Mouse (Mus musculus) heart, adult 10 weeks (tissue): ENCODE measurements around the gene Zfp541. TPM values are rescaled to one million over a fixed set of nuclear protein-coding genes. Genes with fewer than 3 reads are reported as not detected.

Experiments
- polyA plus RNA-seq: library from polyadenylated mRNA; stranded (reverse); fragments of 350-450 nt; fragmentation: Illumina TruSeq; extraction: RNeasy Lipid Tissue Mini Kit (QIAGEN cat#74804); gene quantifications from one replicate; pipeline ENCODE4 v1.2.3, GENCODE M21; 2014; ENCODE audit warnings: low read depth, low replicate concordance

Zfp541 gene
- not detected for polyA plus RNA-seq

DNA sequence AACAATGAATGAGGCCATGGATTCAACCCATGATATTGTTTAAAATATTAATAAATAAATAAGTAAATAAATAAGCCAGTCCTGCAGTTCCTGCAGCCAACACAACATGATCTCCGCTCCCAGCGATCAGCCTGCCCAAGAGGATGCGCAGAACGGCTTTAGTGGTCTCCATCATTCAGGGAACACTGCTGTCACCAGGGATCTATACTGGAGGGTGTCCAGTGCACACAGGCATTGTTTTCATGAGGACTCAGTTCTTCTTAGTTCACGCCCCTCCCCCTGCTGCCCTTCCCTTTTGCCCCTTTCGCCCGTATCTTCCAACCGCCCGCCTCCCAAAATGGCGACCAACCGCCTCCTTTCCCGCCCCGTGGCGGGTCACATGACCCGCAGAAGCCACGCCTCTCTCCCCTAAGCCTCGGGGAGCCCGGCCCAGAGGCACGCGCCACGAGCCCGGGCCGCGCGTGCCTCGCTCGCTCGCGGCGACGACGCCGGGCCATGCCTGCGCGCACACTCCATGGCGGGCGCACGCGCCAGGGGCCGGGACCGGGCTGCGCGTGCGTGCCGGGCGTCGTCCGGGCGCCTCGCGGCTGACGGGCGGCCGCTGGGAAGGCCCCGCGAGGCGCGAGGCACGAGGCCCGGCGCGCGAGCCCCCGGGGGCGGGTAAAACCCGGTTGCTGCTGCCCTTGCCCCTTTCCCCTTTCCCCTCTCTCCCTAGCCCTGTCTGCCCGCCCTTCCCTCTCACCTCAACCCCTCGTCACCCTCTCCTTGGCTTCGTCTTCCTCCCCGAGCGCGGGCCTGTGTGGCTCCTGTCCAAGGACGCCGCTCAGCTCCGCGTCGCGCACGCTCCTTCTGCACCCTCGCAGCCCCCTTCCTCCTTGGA is at the start of gene Zfp541:
Gene Zfp541, plus strand, starts transcription at position 596 of the 880 bp plus-strand sequence.

DNA sequence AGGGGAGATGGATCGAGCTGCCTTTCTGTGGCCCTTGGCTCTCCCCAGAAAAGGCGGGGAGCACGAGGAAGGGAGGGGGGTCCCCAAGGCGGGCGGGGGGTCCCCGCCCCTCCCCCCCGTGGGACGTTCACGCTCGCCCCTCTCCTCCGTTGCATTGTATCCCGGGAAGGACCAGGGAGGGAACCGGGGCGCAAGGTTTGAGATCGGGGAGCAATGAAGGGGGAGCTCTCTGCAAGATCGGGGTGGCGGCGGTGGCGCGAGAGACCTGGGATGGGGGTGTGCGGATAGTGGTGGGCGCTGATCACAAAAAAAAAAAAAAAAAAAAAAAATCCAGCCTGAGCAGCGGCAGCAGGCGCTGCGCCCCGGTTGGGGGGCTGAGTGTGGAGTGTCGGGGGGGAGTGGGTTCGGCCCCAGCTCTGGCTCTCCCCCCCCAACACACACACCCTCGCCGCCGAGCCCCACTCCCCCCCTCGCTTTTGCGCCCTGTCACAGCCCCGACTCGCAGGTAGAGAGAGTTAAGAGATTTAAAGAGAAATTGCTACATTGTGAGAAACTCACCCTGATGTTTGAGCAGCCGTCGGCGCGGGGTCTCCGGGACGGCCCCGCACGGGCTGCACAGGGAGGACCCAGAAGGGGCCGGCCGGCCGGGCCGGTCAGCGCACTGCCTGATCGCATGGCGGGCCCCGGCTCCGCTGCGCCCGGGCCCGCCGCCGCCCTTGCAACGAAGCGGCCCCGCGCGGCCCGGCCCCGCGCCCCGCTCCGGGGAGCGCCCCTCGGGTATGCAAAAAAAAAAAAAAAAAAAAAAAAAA is 14.1 kb upstream of the Zfp541 start, which contains the start of gene Bicra:
Gene Bicra, minus strand, starts transcription at position 584 of the 809 bp plus-strand sequence.

DNA sequence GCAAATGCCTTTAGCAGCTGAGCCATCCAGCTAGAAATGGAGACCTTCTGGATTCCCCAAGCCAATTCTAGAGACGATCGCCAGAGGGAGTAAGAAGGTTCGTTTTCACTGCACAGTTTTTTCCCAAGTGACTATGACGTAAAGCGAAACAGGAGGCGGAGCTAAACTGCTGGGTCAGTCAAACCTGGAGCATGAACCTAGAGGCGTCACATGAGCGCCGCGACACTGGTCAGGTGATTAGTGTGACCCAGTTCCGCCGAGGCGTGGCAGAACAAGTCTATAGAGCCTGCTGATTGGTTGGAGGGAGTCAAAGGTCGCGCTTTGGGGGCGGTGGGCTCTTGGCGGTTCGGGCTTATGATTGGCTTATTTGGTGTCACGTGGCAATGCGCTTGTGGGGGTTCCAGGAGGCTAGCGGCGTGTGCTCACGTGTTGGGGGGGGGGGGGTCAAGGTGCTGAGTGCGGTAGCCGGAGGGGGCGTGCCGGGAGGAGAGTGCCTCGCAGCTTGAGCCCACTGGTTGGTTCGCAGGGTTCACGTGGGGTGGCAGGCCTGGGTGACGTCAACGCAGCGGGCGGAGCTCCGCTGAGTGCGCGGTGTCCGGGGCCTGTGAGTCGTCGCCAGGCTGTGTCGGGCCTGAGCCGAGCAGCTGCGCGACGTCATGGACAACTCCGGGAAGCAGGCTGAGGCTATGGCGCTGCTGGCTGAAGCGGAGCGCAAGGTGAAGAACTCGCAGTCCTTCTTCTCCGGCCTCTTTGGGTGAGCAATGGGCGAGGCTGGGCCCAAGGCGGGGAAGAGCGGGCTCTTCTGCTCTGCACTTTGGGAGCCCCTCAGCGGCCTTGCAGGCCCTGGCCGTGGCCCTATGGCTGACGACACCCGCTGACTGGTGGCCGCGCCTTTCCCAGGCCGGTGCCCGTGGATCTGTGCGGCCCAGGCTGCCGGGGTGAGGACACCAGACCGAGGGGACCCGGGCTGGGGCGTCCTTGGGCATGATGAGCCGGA is 36.7 kb downstream of the Zfp541 start, which contains the start of gene Napa:
Gene Napa, plus strand, starts transcription at position 438 of the 997 bp plus-strand sequence.

DNA sequence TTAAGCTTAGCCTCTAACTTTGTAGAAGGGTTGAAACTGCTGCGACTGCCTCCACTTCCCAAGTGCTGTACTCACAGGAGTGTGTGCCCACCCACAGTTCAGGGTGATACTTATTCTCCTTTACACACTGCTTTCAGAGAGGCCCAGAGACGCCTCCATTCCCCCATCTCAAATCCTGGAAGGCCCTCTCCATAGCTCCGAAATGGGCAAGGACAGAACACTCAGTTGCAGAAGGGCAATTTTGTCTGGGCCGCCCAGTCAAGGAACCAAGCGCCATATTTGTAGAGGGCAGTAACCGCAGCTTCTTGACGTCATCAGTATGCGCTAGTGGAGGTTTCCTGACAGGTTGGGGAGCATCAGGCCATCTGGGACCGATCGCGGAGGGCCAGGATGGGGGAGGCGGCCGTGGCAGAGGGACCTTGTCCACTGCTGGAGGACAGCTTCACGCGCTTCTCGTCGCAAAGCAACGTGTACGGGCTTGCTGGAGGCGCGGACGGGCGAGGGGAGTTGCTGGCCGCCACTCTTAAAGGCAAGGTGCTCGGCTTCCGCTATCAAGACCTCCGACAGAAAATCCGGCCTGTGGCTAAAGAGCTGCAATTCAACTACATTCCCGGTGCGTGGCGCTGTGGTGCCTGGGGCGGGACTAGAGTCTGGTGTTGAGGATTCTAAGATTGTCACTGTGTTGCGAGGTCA is 58.1 kb downstream of the Zfp541 start, which contains the start of gene Kptn:
Gene Kptn, plus strand, starts transcription at position 327 of the 693 bp plus-strand sequence.

DNA sequence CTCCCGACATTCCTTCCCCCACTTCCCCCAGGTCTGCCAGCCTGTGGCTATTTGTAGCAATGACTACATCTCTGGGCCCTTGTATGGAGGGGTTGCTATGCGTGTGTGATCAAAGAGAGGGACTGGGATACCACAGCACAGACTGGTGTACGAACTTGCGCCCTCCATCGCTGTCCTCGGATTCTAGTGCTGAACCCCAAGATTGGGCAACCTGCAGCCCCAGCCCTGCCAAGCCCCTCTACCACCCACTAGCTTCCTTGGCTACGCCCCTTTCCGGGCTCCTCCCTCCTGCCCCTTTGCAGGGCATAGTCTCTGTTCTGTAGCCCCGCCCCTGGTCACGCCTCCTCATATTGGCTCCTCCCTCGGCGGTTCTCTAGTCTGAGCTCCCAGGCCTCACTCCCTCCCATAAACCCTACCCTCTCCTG is 67.8 kb downstream of the Zfp541 start, which contains the start of gene Slc8a2:
Gene Slc8a2, plus strand, starts transcription at position 406 of the 425 bp plus-strand sequence.

Other genes starting within 250 kb of the Zfp541 start
- gene Obox6, start 222.1 kb upstream of the Zfp541 start, polyA plus RNA-seq, result not detected
- not detected for gene Crx, start 181.8 kb upstream of the Zfp541 start, polyA plus RNA-seq
- gene Crxos, start 179.2 kb upstream of the Zfp541 start, polyA plus RNA-seq, result not detected
- 298 TPM for gene Selenow, start 139.4 kb upstream of the Zfp541 start, polyA plus RNA-seq
- gene Nop53, start 115.7 kb upstream of the Zfp541 start, polyA plus RNA-seq, result 143 TPM
- 52.6 TPM for gene Ehd2, start 94.2 kb upstream of the Zfp541 start, polyA plus RNA-seq
- gene Bicra, start 13.9 kb upstream of the Zfp541 start, polyA plus RNA-seq, result 5.2 TPM
- 87.2 TPM for gene Napa, start 36.6 kb downstream of the Zfp541 start, polyA plus RNA-seq
- 39.1 TPM for gene Kptn, start 58.1 kb downstream of the Zfp541 start, polyA plus RNA-seq
- 0.55 TPM for gene Slc8a2, start 68.0 kb downstream of the Zfp541 start, polyA plus RNA-seq
- 8.7 TPM for gene Meis3, start 113.3 kb downstream of the Zfp541 start, polyA plus RNA-seq
- gene Dhx34, start 160.2 kb downstream of the Zfp541 start, polyA plus RNA-seq, result 6.8 TPM
- gene C5ar2, start 182.3 kb downstream of the Zfp541 start, polyA plus RNA-seq, result 0.71 TPM
- 4.4 TPM for gene C5ar1, start 197.7 kb downstream of the Zfp541 start, polyA plus RNA-seq
- 11.7 TPM for gene Inafm1, start 211.8 kb downstream of the Zfp541 start, polyA plus RNA-seq
- gene Ccdc9, start 225.0 kb downstream of the Zfp541 start, polyA plus RNA-seq, result 72.3 TPM
- 3.8 TPM for gene Bbc3, start 246.6 kb downstream of the Zfp541 start, polyA plus RNA-seq